Mouse (Mus musculus): ENCODE data around the gene Actr10.

The Actr10 gene
- long read RNA-seq, experiment 1, full-length matches to known transcripts, result 75 of 81 reads
- long read RNA-seq, experiment 1, partial matches to known transcripts, result 3 of 81 reads
- long read RNA-seq, experiment 1, other reads (novel, unspliced or antisense), result 3 of 81 reads
- long read RNA-seq, experiment 2, full-length matches to known transcripts, result 63 of 65 reads
- long read RNA-seq, experiment 2, partial matches to known transcripts, result 2 of 65 reads
- long read RNA-seq, experiment 2, other reads (novel, unspliced or antisense), result 0 of 65 reads

- intact Hi-C loops (cut with DNase I), result no loop called here
Measured at GRCm38 (mm10) chr12:70937571-70938384, at the start of gene Actr10. Gene Actr10 (plus strand): TSS chr12:70937857.

- intact Hi-C loops (cut with DNase I), result no loop called here
Measured at GRCm38 (mm10) chr12:70890405-70890804, 47.3 kb upstream of the Actr10 start.

DNA sequence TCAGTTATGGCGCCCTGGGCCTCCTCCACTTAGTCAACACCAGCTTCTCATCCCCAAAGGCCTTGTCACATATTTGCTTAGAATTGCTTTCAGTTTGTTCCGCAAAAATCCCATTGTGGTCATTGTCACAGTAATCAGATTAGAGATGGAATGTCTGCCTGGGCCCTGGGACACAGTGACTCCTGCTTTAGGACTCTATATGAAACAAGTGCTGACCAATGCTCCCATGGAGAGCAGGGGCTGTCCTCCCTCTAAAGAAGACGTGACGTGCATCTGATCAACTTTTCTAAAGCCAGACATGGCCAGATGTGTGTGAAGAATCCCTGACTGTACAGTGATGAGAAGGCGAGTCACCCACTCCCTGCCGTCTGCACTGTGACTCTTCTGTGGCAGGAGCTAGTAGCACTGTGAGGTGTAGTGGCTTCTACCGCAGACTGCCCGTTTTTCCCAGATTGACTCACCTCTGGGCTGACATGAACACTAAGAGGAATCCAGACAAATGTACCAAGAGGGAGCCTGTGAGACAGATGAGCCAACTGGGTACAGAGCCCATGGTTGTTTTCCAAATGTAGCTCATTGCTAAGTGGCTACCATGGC is 46.7 kb upstream of the Actr10 start:
- intact Hi-C loops (cut with DNase I), result no loop called here

DNA sequence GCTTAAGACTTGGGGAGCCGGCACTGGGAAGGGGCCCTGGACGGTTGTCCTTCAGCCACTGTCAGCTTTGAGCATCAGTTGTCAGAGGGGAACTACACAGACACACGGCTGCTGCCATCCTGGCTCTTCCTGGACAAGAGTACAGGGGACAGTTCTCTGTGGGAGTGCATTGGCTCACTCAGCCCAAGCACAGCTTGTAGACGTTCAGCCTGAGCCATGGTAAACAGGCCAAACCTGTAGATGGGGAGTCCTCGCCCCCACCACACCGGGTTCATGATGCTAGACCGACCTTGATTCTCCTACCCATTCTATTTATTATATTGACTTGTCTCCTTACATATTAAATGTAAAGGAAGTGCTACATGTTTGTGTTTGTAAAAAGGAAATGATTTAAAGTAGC is 42.4 kb upstream of the Actr10 start:
- intact Hi-C loops (cut with DNase I), result no loop called here

- intact Hi-C loops (cut with DNase I), result no loop called here
Measured at GRCm38 (mm10) chr12:70896068-70896467, 41.6 kb upstream of the Actr10 start.

GRCm38 (mm10) chr12:70897434-70897833 is 40.2 kb upstream of the Actr10 start:
- intact Hi-C loops (cut with DNase I), result no loop called here

DNA sequence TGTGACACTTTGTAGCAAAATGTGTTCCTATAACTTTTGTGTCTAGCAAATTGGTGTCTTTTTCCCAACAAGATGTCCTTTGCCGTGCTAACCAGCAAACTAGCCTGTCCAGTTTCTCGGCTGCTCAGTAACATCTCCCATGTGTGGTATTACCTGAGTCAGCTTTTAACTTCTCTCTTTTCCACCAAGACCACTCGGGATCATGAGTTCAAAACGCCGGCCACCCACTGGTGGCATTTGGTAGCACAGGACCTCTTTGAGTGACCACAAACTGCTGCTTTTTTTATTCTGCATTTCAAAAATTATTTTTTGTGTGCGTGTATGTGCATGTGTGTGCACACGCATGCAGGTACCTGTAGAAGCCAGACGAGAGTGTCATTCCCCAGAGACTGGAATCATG is 39.2 kb upstream of the Actr10 start:
- intact Hi-C loops (cut with DNase I), result no loop called here

DNA sequence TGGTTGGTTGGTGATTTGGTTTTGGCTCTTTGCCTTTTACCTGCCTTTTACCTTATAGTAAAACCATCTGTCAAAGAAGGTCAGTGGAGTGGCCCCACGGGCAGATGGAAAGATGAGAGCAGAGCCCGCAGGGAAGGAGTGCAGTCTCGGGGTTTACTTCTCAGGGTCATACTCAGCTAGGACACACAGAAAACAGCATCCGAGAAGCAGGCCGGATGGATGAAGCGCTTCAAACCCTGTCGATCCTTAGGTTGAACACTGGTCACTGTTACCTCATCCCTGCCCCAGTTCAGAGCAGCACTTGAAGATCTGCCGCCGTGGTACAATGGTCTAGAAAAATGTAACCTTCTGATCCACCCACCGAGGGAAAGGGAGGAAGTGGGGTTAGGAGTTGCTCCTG is 33.2 kb upstream of the Actr10 start:
- intact Hi-C loops (cut with DNase I), result no loop called here

DNA sequence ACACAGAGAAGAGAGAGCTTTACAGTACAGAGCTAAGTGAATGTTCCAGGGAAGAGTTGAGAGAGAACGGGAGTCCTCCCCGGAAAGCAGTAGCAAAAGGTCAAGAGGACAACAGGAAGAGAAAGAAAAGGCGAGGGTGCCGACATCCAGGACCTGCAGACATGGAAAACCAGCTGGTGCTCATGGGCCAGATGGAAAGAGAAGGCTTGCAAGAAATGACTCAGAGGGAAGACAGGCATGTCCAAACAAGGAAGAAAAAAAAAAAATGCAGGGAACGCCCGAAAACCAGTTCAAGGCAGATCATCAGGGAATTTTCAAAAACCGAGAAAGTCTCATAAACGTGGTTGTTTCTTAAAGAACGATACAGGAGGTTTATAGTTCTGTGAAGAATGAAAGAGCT is 30.8 kb upstream of the Actr10 start:
- intact Hi-C loops (cut with DNase I), result no loop called here

DNA sequence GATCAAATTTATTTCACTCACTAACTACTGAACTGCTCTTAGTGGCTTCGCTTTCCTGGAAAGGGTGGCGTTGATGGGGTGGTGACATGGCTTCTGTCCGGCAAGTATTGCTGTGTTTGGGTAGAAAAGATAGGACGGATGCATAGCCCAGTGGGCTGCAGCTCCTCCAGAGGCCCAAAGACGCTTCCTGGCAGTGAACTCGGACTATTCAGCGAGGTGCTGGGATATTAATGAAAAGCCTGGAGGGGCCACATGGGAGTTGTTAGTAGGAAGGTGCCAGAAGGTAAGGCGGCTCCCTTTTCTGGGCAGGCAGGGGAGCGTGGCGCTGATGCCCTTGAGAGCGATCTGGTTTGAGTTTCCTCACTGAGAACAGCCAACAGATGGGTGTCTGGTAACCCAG is 30.0 kb upstream of the Actr10 start:
- intact Hi-C loops (cut with DNase I), result no loop called here

- intact Hi-C loops (cut with DNase I), result no loop called here
Measured at GRCm38 (mm10) chr12:70908076-70908475, 29.6 kb upstream of the Actr10 start.

GRCm38 (mm10) chr12:70910241-70910720 is 27.4 kb upstream of the Actr10 start:
- intact Hi-C loops (cut with DNase I), result loop anchor here (5.0 kb wide), 1 partner anchor 83 kb away; the partner anchor contains the start of gene Frmd6

DNA sequence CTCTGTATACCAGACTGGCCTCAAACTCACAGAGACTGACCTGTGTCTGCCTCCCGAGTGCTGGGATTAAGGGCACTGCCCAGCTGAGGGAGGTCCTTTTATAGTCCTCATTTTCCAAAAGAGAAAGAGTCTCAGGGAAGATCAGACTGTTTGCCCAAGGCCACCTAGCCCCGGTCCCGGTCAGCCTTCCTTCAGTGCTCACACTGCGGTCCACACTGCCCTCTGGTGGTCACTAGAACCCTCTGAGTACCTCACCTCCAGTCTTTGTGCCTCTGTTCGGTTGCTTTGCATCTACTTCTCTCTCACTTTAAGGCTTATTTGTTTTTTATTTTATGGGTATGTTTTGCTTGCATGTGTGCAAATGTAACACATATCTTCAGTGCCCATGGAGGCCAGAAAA is 26.6 kb upstream of the Actr10 start:
- intact Hi-C loops (cut with DNase I), result loop anchor here (1.0 to 5.0 kb wide), 2 partner anchors 84 to 416 kb away; partner anchors contain the start of gene Frmd6

DNA sequence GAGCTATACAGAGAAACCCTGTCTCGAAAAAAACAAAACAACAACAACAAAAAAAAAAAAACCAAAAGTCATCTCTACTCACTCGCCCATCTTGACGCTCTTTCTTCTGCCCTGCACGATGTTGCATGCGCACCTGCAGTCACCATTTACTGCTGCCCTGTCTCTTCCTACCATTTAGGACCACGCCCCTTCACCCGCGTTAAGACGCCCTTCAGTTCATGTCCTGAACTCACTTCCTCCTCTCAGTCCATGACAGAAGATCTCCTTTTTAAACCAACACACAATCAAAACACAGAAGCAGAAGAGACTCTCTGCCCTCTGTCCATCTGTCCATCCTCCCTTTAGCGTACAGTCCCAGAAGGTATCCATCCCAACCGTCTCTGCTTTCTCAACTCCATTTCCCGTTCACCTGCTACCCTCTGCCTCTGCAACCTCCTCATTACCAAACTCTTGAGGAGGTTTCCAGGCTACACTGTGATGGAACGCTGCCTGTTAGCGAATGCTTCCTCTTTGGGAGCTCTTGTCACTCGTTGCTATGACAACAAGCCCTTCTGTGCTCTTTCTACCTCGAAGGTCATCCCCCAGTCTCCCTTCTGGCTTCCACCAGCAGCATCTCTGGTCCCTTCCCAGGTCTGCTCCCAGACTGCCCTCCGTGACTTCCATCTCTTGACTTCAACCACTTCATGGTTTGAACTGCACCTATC is 25.8 kb upstream of the Actr10 start:
- intact Hi-C loops (cut with DNase I), result loop anchor here (1.0 to 5.0 kb wide), 2 partner anchors 85 to 417 kb away; partner anchors contain the start of gene Frmd6

DNA sequence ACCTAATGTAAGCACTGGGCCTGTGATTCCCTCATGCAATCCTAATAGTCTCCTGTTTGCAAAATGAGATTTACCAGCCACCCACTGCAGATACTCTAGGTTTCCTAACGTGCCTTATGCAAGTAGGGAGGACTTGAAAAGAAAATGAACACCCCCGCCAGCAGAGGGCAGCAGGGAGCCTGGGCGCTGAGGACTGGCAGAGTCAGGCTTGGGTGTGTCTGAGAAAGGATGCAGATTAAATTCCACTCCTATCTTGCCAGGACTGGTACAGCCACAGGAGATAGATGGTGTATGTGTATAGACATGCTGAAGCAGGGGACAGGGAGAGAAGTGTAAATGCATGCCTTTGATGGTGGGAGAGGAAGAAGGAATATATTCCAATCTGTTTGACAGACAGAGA is 24.2 kb upstream of the Actr10 start:
- intact Hi-C loops (cut with DNase I), result loop anchor here (5.0 kb wide), 1 partner anchor 86 kb away; the partner anchor contains the start of gene Frmd6

DNA sequence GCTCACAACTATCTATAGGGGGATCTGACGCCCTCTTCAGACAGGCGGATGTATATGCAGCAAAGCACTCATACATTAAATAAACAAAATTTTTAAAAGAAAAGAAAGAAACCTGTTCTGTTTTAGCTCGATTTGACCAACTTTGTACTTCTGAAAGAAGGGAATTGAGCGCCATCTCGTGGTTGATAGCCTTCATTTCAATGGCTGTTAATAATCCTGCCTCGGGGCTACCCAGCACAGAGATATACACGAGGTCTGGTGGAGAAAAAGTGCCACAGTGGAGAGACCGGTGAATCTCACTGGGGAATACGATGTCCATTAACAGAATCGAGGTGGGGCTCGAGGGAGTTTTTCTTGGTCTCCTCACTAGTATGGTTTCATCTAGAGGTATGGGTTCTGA is 23.3 kb upstream of the Actr10 start:
- intact Hi-C loops (cut with DNase I), result loop anchor here (5.0 kb wide), 1 partner anchor 87 kb away; the partner anchor contains the start of gene Frmd6

DNA sequence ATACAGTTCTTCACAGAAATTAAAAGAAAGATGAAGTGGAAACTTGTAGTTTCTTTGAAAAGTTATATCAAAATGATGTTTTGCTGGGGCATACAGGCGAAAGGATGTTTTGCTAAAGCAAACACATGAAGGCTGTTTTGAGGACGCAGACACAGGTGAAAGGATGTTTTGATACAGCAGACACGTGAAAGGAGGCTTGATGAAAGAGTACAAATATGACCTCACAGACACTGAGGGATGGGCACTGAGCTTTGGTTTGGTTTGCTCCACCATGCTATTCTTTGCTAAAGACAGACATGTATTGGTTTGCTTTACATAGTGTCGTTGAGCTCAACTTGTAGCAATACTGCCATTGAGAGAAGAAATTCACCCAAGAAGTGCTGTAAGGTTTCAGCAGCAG is 7.9 kb upstream of the Actr10 start:
- intact Hi-C loops (cut with DNase I), result no loop called here

DNA sequence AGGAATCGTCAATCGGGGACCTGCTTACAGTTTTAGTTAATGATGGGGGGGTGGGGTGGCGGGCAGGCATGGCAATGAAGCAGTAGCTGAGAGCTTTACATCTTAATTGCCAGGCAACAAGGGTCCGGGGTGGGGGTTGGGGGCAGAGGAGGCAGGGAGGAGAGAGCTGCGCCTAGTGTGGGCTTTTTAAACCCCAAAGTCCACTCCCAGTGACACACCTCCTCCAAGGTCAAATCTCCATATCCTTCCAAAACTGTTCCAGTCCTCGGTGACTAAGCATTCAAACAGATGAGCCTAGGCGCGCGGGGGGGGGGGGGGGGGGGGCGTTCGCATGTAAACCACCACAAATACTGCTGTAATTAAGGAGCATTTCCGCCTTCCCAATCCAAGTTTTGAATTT is 507 bp upstream of the Actr10 start:
- intact Hi-C loops (cut with DNase I), result no loop called here

GRCm38 (mm10) chr12:70940806-70941205 is 3.1 kb downstream of the Actr10 start:
- intact Hi-C loops (cut with DNase I), result no loop called here

DNA sequence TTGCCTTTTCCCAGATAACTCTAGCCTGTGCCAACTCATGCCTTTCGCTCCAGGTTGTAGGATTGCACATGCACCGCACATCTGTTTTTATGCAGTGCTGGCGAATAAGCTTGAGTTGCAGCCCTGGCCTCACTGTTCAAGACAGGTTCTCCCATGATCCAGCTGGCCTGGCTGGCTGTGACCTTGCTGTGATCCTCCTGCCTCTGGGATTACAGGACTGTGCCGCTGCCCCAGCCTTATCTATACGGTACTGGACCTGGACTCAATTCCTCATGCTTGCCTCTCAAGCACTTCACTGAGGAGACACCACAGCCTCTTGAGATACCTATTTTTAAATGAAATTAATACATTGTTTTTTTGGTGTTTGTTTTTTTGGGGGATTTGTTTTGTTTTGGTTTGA is 6.5 kb downstream of the Actr10 start:
- intact Hi-C loops (cut with DNase I), result no loop called here

DNA sequence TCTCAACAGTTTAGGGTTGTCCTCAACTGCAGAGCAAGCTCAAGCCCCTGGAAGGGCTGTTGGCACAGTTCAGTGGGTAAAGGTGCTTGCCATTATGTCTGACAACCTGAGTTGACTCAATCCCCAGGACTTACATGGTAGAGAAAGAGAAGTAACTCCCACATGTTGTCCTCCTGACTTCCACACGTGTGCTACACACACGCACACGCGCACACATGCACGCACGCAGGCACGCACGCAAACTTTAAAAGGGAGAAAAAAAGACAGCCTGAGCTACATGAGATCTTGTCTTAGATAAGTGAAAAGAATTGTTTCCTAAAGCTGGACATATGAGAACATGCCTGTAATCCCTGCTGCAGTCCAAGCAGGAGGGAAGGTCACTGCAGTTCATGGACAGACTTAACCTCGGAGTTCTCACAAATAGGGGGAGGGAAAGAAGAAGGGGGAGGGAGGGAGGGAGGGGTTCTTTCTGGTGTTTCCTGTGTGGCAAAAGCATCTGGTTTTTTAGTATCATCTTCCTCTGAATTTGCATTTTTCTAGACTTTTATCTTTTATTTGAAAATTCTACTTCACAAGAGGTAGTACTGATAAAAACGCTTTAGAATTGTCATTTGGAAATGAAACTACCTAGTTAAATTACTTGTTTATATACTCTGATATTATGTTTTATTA is 9.1 kb downstream of the Actr10 start:
- intact Hi-C loops (cut with DNase I), result no loop called here
